Mouse (Mus musculus): Measurements from ENCODE around the gene Gramd4.
"Not testable (repeated sequence)": the region's sequence is repeated elsewhere in the genome, so short reads cannot be mapped to it uniquely, and the experiment has no call there.

Gramd4 gene

DNA sequence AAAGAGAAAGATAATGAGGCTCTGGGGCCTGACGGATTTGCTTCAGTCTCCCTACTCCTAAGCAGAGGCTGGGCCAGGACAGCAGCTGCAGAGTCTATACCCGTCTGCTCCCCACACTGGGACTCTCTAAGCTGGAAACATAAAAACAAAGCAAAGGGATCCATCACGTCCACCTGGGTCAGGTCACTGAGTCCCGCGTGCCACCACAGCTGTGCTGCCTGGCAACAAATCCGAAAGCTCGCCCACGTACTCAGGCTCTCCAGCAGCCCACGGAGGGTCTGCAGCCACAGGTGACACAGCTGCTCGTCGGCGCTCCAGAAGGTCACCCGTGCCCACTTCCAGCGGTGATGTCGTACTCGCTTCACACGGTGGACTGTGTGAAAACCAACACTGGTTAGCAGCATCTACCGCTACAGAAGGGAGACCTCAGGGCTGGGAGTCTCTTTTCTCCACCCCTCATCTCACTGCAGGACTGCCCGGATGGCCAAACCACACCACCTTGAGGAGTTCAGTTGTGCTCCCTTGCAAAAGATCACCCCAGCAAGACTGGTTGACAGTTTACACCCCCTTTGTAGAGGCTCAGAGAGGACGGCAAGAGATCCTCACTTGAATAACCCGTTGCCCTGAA, 107.3 kb downstream of the Gramd4 start:
- no peak for DNase-seq (ENCODE audit: low read depth)

- no peak for DNase-seq (ENCODE audit: low read depth)
These were observed 108.5 kb downstream of the Gramd4 start for GRCm38 (mm10) chr15:86165811-86166590.

DNA sequence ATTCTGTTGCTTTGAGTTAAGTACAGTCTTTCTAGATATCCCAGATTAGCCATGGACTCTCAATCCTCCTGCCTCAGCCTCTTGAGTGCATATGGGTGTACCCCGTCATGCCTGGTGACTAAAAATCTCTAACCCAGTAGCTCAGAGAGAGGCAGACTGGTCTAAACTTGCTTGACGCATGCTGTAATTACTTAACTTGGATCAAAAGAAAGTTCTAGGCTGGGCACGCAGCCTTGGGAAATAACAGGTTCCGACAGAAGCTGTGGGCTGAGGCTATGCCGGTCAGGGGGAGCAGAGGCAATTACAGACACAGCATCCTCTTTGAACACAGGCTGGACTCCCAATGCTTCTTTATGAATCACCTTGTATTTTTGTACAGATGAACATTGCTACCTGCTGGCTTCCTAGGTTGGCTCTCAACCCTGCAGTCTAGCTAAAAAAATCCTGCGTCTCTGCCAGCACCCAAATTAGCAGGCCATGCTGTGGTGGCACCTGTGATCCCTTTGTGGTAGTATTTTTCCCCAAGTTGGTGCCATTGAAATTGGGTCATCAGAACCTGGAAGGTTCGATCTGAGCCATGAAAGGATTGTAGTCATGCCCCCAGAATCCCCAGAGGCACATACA, 109.6 kb downstream of the Gramd4 start:
- no peak for DNase-seq (ENCODE audit: low read depth)

GRCm38 (mm10) chr15:86167787-86168504, 110.5 kb downstream of the Gramd4 start:
- peak; percentile 50 for DNase-seq (ENCODE audit: low read depth)

DNA sequence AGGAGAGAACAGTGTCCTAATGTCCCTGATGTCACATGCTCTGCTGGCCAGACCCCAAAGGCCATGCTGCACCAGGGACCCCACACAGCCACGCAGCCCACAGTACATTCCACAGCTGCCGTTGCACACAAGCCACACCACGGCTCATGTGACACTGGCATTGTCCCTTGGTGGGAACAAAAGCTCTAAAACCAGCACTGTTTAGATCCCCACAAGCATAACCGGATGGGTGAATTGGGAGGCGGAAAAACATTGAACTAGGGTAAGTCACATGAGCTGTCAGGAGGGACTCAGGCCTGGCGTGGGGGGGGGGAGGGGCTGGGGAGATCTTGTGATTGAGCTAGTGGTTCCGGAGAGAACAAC, 111.0 kb downstream of the Gramd4 start:
- DNase-seq (ENCODE audit: low read depth), result no peak

DNA sequence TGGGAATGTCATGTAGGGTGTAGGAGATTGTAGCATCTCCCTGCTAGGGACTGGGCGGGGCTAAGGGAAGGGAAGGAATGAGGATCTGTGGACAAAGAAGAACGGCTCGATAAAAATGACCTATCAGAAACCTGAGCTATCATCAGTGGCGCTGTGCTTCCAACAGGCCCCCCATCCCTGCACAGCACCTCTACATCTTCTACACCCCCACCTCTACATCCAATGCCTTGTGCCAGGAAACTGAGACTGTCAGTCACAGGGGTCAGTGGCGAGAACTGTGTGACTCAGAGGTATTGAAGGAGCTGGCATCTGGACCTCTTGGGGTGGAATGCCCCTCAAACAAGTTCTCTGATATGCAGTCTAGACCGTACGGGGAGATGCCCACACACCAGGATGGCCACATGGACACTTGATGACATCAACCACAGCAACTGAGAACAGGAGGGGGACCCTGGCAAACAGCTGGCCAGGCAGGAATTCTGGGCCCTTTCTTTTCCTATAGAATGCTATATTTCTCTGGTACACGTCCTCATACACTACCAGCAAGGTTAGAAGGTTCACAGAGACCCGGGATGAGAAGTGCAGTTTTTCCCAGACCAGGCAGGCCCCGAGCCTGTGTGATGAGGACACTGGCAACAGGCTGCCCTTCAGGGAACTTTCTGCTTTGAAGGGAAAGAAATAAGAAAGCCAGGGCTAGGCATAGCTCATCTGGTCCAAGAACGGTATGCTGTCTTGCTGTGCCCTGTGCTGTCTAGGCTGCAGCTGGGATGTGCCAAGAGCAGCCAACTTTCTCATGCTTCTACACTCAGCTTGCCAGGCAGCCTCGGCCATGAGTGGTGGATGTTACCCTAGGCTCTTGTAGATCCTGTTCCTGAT, 111.7 kb downstream of the Gramd4 start:
- no peak for DNase-seq (ENCODE audit: low read depth)

GRCm38 (mm10) chr15:86169817-86170110, 112.3 kb downstream of the Gramd4 start:
- no peak for DNase-seq (ENCODE audit: low read depth)

GRCm38 (mm10) chr15:86171316-86171715, 113.8 kb downstream of the Gramd4 start:
- no peak for DNase-seq (ENCODE audit: low read depth)

DNA sequence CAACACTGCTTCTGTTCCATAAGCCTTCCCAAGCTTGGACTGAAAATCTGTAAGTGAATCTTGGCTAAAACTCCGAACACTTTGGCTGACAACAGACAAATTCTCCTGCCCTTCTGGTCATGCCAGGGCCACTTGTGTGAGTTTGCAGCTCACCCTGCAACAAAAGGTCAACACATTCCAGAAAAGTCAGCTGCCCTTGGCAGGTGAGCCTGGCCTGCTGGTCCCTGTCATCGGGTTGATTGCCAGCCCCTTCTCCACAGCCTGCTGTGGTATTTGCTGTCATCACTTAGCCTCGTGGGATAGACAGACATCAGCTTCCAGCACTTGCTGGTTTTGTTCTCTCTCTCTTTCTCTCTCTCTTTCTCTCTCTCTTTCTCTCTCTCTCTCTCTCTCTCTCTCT, 114.6 kb downstream of the Gramd4 start:
- DNase-seq (ENCODE audit: low read depth), result no peak

DNA sequence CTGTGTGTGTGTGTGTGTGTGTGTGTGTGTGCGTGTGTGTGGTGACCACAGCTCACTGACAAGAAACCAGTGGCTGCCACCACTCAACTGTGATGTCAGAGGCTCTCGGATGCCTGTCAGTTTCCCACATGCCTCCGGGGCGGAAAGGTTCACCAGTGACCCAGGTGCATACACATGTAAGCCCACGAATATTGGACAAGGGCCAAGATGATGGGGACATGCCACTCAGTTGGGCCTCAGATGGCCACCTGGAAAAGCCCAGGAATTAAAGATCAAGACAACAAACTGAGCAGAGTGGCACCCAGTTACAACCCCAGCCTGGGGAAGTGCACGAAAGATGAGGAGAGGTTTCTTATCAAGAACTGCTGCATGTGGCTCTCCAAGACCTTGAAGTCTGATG, 115.0 kb downstream of the Gramd4 start:
- no peak for DNase-seq (ENCODE audit: low read depth)

- DNase-seq (ENCODE audit: low read depth), result peak; percentile 92
These were observed 115.9 kb downstream of the Gramd4 start for GRCm38 (mm10) chr15:86173136-86173985.

- no peak for DNase-seq (ENCODE audit: low read depth)
These were observed 118.0 kb downstream of the Gramd4 start for GRCm38 (mm10) chr15:86175253-86176050.

DNA sequence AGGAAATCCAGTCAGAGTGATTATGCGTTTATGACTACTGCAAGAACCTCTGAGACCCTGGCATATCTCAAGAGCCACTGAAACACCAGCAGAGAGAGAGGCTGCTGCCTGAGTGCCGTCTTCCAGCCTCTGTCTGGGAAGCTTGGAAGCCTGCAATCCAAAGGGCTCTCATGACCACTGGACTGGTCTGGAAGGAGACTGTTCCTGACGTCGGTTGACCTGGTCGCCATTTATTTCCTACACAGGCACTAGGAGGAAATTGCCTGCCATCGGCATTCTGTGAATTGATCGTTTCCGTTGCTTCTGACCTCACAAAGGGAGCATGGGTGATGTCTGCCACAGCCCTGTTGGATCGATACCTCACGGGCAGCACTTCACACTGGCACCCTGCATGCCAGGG, 118.7 kb downstream of the Gramd4 start:
- no peak for DNase-seq (ENCODE audit: low read depth)

DNA sequence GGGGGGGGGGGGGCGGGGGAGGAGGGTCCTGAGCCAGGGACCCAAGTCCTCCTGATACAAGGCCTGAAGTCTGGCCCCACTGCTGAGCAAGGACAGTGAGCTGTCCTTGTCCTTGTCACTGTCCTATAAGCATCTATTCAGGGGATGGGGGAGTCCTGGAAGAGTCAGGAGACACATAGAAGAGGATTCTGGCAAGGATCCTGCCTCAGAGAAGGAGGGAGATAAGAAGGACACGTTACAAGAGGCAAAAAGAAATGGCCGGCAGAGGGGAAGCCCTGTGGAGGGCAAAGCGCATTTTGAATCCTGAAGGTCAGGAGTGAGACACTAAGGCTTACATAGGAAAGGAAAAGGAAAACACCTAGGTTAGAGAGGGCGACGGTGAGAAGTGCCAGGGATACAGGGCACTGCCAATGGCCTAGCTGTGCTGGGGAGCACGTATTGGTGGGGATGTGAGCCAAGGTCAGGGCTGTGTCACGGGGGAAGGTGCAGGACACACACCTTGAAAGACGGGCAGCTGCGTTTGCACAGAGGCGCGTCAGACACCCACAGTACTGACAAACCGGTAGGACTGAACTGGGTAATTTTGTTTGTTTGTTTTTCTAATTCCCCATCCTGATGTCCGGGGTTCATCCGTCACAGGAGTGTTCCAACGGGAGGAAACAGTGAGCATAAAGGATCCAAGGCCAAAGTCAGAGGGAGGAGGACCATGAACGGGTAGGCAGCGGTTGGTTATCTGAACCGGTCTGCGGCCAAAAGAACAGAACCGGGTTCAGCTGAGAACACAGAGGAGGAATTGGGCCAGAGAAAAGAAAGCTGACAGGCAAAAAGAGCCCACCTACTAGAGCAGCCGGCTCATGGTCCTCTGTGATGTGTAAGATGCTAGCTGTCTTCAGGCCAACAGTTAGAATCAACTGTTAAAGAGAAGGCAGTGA, 119.5 kb downstream of the Gramd4 start:
- no peak for DNase-seq (ENCODE audit: low read depth)

- not testable (repeated sequence) for DNase-seq (ENCODE audit: low read depth)
These were observed 120.3 kb downstream of the Gramd4 start for GRCm38 (mm10) chr15:86177703-86178251.

DNA sequence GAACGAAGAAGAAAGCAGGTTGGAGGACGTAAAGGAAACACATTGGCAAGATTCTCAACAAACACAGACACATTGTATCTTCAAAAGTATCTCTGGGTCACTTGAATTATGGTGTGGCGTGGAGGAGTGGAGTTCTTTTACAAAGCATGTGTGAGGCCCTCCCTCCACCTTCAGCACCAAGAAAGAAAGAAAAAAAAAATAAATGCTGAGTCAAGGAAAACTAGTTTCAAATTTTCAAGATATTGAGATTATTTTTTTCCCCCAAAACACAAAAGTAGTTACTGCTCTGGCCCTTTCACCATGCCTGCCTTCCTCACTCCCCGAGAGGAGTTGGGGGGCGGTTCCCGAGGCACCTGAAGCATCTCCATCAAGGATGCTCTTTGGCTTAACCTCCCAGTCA, 121.1 kb downstream of the Gramd4 start:
- DNase-seq (ENCODE audit: low read depth), result no peak

GRCm38 (mm10) chr15:86180427-86180826, 122.9 kb downstream of the Gramd4 start:
- DNase-seq (ENCODE audit: low read depth), result no peak

DNA sequence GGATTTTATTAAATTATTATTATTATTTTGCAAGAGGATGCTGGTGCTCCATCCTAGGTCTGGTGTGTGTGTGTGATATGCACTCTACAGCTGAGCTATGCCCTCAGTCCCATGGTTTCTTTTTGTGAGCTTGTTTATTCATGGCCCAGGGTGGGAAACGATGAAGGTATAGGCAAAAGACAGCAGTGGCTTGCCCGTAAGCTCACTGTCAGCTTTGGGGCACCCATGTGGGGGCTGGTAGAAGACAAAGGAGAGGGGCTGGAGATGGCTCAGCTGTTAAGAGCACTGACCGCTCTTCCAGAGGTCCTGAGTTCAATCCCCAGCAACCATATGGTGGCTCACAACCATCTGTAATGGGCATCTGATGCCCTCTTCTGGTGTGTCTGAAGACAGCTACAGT, 123.8 kb downstream of the Gramd4 start:
- not testable (repeated sequence) for DNase-seq (ENCODE audit: low read depth)
